Mouse (Mus musculus): Measurements from ENCODE around the gene Idua.

GRCm38 (mm10) chr5:108633676-108634075, 26.5 kb upstream of the Idua start:
- TF ChIP-seq CTCF (IDR thresholded peaks at IDR 0.05; ENCODE audit: extremely low read depth, insufficient read depth, insufficient read length, insufficient replicate concordance) (no peak), POLR2A (IDR thresholded peaks at IDR 0.05; ENCODE audit: low read depth, low read length) (no peak)
